Mouse (Mus musculus) layer of hippocampus, postnatal 36 days (tissue): ENCODE measurements around the gene Rab3gap2. TPM values are rescaled to one million over a fixed set of nuclear protein-coding genes. Genes with fewer than 3 reads are reported as not detected.
"Not testable (repeated sequence)": the region's sequence is repeated elsewhere in the genome, so short reads cannot be mapped to it uniquely, and the experiment has no call there.

Experiments
- DNase-seq, 2 experiments: peaks; one replicate each; pipeline ENCODE4 v3.0.0; 2022
- total RNA-seq, 2 experiments: library from RNA; stranded (reverse); gene quantifications; 2 replicates each; pipeline ENCODE4 v1.2.3; 2021

Gene Rab3gap2
- total RNA-seq, 2 experiments from 2014 or later: 62.6 to 65.9 TPM

GRCm38 (mm10) chr1:185283247-185283646, 79.3 kb downstream of the Rab3gap2 start:
- DNase-seq: no peak

- no peak for DNase-seq
Observed at GRCm38 (mm10) chr1:185284740-185285139, 80.8 kb downstream of the Rab3gap2 start.

- no peak for DNase-seq
Observed at GRCm38 (mm10) chr1:185285171-185285570, 81.3 kb downstream of the Rab3gap2 start.

GRCm38 (mm10) chr1:185287066-185287465, 83.1 kb downstream of the Rab3gap2 start:
- DNase-seq: no peak

- no peak for DNase-seq
Observed at GRCm38 (mm10) chr1:185289231-185289630, 85.3 kb downstream of the Rab3gap2 start.

- DNase-seq: no peak
Observed at GRCm38 (mm10) chr1:185291336-185291735, 87.4 kb downstream of the Rab3gap2 start.

GRCm38 (mm10) chr1:185292646-185293360, 88.9 kb downstream of the Rab3gap2 start:
- DNase-seq: no peak

- DNase-seq: no peak
Observed at GRCm38 (mm10) chr1:185296850-185297249, 92.9 kb downstream of the Rab3gap2 start.

GRCm38 (mm10) chr1:185298496-185298895, 94.6 kb downstream of the Rab3gap2 start:
- DNase-seq: no peak

- DNase-seq: no peak
Observed at GRCm38 (mm10) chr1:185302816-185303215, 98.9 kb downstream of the Rab3gap2 start.

GRCm38 (mm10) chr1:185306836-185307235, 102.9 kb downstream of the Rab3gap2 start:
- DNase-seq: no peak

- no peak for DNase-seq
Observed at GRCm38 (mm10) chr1:185307645-185308044, 103.7 kb downstream of the Rab3gap2 start.

GRCm38 (mm10) chr1:185308334-185308733, 104.4 kb downstream of the Rab3gap2 start:
- DNase-seq: no peak

GRCm38 (mm10) chr1:185308908-185309307, 105.0 kb downstream of the Rab3gap2 start:
- DNase-seq: no peak

- DNase-seq: no peak
Observed at GRCm38 (mm10) chr1:185311949-185312348, 108.0 kb downstream of the Rab3gap2 start.

GRCm38 (mm10) chr1:185314546-185314945, 110.6 kb downstream of the Rab3gap2 start:
- DNase-seq: no peak

GRCm38 (mm10) chr1:185315846-185316568, 112.1 kb downstream of the Rab3gap2 start:
- peak; percentile 26 to 29 for DNase-seq

GRCm38 (mm10) chr1:185327754-185328345, 123.9 kb downstream of the Rab3gap2 start:
- DNase-seq: not testable (repeated sequence)

- DNase-seq: peak; percentile 91 to 92
Observed at GRCm38 (mm10) chr1:185328721-185329610, 125.0 kb downstream of the Rab3gap2 start, which contains the start of gene Iars2. Gene Iars2 (minus strand): TSS chr1:185329396.

- DNase-seq: no peak
Observed at GRCm38 (mm10) chr1:185329851-185330250, 125.9 kb downstream of the Rab3gap2 start.

GRCm38 (mm10) chr1:185331364-185331763, 127.4 kb downstream of the Rab3gap2 start:
- no peak for DNase-seq

- peak; percentile 85 to 90 for DNase-seq
Observed at GRCm38 (mm10) chr1:185331983-185332430, 128.1 kb downstream of the Rab3gap2 start, which contains the start of gene Bpnt1. Gene Bpnt1 (plus strand): TSS chr1:185332149.
